Mouse (Mus musculus) stomach, postnatal 0 days (tissue): Measurements from ENCODE around the gene Lypd3.

Experiments used
- CTCF ChIP-seq: IDR thresholded peaks from 2 replicates; pipeline ENCODE4 v1.5.1; 2016; ENCODE audit warnings: antibody characterized with exemption, low read depth, mild to moderate bottlenecking, moderate library complexity
- EP300 ChIP-seq: optimal IDR thresholded peaks from 2 replicates; pipeline ENCODE3; 2016; ENCODE audit warnings: antibody characterized with exemption

GRCm38 (mm10) chr7:24642491-24642890, 6.1 kb downstream of the Lypd3 start:
- TF ChIP-seq CTCF: peak; percentile 85
- no peak for TF ChIP-seq EP300
